Mouse (Mus musculus): ENCODE measurements around the gene Trmt1.

The Trmt1 gene

DNA sequence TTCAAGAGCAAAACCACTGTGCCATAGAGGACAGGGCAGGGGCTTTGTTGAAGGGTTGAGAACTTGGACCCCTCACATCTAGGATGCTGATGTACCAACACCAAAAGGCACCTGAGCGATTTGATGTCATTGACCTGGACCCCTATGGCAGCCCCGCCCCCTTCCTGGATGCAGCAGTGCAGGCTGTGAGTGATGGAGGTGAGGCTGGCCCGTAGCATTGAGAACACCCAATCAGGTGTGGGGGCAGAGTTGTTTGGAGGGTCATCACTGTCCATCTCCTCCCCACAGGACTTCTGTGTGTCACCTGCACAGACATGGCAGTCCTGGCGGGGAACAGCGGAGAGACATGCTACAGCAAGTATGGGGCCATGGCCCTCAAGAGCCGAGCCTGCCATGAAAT, 9.0 kb downstream of the Trmt1 start:
- no peak for DNase-seq

DNA sequence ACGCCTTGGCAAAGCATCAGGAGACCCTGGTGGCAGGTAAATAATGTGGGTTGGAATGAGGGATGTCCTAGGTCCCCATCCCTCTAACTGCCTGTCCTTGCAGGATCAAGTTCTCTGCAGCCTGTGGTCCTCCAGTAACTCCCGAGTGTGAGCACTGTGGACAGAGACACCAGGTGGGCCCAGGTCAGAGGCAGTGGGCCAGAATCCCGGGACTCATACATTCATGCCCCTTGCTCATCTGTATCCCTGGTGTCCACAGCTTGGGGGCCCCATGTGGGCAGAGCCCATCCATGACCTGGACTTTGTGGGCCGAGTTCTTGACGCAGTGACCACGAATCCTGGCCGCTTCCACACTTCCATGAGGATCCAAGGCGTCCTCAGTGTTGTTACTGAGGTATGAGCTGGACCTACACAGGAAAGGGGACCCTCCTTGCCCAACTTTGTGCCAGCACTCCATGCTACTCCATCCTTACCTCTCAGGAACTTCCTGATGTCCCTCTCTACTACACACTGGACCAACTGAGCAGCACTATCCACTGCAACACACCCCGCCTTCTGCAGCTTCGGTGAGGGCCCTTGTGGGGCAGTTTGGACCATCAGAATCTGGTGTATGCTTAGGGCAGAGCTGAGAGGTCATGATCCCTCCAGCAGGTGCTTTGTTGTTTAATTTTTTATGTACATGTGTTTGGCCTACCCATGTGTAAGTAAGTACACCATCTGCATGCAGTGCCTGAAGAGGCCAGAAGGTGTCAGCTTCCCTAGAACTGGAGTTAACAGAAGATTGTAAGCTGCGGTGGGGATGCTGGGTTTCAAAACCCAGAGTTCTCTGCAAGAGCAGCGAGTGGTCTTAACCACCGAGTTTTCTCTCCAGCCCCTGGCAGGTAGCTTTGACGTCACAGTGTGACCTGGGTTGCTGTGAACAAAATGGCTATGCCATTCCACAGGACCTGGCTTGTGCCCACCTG, 11.3 kb downstream of the Trmt1 start:
- DNase-seq: no peak

DNA sequence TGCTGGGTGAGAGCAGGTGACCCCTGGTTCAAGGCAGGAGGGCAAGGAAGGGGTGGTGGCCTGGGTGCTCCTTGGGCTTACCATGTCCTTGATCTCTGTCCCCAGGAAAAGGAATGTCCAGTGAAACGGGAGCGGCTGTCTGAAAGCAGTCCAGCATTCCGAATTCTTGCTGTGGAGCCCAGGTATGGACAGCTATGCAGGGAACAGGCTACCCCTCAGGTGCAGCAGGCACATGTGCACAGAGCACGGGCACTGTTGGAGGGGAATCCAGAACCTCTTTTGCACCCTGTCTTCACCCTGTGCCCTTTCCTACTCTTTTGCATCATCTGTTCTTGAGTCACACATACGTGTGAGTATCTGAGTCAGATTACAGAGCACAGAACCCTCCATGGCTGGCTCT, 12.2 kb downstream of the Trmt1 start:
- DNase-seq: no peak

DNA sequence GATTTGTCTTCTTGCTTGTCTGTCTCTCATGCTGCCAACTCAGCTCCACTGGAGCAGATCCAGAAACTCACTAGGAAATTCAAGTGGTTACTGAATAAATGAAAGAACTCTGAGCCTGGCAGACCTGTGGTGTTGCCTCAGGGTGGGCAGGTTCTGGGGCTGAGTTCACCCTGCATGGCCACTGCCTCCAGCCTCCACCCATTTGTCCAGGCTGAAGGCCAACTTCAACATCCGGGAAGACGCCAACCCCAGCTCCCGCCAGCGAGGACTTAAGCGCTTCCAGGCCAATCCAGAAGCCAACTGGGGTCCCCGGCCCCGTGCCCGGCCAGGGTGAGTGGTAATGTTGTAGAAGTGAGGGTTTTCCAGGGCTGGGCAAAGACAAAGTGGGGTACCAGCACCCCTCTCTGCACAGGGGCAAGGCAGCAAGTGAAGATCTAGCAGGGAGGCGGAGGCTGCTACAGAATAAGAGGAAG, 12.9 kb downstream of the Trmt1 start:
- DNase-seq: no peak

DNA sequence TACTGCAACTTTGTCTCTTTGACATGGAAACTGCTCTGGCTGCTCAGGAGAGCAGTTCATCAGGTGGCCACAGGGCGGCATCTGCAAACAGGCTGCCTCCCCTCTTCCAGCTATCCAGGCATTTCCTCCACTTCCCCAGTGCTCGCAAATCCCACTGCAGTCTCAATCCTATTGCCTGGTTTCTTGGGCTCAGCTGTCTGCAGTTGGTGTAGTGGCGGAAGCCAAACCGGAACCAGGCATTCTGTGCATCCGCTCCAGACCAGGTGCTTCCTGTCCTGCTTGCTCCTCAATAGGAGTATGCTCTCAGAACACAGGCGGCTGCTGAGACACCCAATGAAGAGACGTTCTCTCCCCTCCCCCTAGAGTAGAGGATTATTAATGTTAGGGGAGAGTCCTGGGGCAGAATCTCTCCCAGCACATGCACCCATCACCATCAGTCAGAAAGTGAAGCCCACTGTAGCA, 13.8 kb downstream of the Trmt1 start:
- DNase-seq: no peak

DNA sequence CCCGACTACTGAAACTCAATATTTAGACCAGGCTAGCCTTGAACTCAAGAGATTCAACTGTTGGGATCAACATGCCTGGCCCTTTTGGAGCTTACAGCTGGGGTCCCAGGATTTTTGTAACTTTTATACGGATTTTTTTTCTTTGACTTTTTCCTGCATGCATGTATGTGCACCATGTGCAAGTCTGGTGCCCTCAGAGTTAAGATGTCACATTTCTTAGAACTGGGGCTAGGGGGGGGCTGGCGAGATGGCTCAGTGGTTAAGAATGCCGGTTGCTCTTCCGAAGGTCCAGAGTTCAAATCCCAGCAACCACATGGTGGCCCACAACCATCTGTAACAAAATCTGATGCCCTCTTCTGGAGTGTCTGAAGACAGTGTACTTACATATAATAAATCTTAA, 14.4 kb downstream of the Trmt1 start:
- DNase-seq: no peak

DNA sequence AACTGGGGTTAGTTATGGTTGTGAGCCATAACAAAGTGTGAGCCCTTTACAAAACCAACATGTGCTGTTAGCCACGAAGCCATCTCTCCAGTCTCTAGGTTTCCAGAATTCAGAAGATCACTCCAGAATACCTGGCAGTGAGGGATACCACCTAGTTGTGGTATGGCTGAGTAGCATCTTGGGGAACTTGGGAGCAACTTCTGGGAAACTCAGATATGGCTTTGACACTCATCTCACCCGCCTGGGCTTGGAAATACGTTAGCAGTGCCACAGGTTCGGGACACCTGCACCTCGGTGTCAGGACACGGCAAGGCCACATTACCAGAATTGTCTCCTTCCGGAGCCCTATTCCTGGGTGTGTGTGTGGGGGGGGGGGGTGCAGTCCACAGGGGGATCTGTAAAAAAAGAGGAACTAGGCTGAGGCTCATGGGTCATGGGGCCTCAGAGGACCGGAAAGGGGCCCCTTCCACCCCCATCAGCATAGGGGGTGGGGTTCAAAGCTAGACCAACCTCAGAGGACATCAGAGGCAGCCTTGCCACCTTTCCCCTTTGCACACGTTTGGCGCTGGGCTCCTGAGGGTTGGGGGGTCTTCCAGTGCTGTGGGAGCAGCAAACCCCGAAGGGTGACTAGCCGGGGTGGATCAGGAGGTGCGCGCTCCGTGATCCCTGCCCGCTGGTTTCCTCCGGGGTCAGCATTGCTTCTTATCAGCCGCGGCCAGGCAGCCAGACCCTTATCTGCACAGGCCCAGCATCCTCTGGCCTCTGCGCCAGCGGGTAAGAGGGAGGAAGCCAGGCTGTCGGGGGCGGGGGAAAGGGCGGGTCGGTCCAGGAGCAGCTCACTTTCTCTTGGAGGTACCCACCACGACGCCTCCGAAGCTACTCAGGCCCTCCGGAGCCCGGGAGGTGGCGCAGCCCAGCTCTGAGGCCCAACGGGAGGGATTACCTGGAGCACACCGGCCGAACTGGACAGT, 15.1 kb downstream of the Trmt1 start, which contains the start of gene Lyl1:
Lyl1 (plus strand) TSS at position 517 of the 971 bp plus-strand sequence.
- no peak for DNase-seq

DNA sequence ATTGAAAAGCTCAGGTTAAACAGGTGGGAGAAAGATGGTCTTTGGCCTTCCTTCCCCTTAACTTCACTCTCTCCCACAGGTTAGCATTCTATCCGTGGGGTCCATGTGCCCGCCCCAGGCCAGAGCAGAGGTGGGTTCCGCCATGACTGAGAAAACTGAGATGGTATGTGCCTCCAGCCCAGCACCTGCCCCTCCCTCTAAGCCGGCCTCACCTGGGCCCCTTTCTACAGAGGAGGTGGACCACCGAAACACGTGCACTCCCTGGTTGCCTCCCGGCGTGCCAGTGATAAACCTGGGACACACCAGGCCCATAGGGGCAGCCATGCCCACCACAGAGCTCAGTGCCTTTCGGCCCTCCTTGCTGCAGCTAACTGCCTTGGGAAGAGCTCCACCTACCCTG, 16.5 kb downstream of the Trmt1 start:
- no peak for DNase-seq

DNA sequence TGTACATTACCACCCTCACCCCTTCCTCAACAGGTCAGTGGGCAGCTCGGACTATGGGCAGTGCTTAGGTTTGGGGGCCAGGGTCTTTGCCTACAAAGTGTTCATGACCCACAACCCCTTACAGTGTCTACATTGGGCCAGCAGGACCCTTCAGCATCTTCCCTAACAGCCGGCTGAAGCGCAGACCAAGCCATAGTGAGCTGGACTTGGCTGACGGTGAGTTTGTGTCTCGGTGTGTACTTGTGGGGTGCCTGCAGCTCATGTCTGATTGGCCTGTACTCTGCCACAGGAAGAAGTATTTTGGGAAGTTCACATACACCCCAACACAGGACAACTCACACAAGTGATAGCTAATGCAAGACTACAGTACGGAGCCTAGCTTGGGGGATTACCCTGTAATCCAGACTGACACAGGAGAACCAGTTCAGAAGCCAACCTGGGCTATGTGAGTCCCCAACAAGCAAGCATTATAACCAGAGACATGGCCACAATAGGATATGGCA, 16.9 kb downstream of the Trmt1 start:
- DNase-seq: no peak

DNA sequence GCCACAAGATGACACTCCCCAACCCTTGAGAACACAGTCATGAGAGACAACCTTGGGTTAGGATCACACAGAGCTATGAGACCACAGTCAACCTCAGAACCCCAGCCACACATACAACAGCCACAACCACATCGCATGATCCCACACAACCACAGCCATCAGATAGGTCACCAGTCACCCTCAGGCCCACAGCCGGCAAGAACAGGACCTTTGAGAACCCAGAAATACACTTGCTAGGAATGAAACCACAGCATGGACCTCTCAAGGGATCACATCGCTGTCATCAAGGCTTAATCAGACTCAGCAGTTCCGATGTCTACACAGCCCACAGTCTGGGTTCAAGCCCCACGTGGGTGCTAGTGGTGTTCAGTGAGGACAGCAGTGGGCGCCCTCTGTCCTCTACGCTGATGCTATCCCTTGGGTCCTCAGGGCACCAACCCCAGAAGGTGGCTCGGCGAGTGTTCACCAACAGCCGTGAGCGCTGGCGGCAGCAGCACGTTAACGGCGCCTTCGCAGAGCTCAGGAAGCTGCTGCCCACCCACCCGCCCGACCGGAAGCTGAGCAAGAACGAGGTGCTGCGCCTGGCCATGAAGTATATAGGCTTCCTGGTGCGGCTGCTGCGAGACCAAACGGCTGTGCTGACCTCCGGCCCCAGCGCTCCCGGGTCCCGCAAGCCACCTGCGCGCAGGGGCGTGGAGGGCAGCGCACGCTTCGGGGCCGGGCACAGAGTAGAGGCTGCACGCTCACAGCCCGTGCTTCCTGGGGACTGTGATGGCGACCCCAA, 17.6 kb downstream of the Trmt1 start:
- DNase-seq: no peak

DNA sequence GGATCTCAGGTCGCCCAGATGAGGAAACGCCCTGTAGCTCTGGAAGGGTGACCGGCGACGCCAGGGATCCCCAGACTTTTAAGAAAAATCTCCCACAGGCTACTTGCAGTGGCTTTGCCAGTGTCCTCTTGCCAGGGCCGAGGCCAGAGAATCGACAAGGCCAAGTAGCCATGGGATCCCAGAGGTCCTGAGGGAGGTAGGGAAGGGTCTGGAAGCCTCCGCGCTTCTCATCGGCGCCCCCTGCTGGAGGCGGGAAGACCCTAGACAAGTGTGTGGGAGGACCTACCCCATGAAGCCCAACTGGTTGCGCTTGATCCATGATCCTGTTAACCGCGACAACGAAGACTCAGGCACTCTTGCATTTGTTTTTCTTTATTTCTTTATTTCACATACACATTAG, 18.2 kb downstream of the Trmt1 start:
- no peak for DNase-seq

DNA sequence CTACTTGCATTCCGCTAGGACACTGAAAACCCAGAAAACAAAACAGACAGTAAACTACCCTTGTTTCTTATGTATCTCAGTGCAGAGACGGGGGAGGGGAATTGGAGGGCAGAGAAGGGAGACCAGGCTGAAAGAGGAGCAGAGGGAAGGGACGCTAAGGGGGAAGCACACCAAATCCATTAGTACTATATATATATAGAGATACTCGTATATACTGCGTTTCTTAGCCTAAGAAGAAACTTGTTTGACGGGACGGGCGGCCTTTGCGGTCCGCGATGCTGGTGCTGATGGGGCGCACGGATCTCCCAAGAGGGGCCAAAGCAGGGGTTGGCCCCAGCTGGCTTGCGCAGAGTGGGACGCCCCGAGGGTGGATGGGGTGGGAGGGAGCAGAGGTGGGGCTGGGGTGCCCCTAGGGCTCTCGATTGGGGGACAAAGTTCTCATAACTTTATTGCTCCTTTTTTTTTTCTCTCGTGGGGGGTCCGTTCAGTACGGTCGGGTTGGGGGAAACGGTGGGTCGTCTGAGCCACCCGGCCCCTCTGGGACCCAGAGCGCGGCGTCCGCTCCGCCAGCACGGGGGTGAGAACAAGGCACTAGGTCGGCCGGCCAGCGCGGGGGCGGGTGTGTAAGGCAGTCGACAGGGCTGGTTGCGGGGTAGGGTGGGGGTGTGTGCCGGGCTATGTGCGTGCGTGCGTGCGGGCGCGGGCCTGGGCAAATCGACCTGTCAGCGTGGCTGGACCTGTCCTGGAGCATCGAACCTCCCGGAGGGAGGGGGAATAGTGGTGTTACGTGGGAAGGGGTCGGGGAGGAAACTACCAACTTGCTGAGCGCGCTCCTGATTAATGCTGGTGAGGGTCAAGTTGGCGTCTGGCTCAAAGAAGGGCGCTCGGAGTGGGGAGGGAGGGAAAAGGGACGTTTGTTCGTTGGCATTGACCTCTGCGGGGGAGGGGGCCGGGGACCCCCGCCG, 19.0 kb downstream of the Trmt1 start:
- no peak for DNase-seq

DNA sequence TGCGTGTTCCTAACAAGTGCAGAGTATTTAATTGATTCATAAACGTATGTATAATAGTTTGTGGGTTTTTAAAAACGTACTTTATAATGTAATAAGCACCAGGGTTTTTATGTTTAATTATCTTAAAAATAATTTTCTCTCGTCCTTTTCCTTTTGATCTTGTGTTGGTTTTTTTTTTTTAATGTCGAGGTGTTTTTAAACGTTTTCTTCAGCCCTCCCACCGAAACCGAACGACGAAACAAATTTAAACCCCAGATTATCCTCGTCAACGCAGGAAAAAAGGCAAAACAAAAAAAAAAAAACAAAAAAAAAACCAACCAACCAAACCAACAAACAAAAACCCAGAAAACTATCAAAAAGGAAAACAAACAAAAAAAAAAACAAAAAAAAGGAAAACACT, 19.9 kb downstream of the Trmt1 start:
- no peak for DNase-seq

DNA sequence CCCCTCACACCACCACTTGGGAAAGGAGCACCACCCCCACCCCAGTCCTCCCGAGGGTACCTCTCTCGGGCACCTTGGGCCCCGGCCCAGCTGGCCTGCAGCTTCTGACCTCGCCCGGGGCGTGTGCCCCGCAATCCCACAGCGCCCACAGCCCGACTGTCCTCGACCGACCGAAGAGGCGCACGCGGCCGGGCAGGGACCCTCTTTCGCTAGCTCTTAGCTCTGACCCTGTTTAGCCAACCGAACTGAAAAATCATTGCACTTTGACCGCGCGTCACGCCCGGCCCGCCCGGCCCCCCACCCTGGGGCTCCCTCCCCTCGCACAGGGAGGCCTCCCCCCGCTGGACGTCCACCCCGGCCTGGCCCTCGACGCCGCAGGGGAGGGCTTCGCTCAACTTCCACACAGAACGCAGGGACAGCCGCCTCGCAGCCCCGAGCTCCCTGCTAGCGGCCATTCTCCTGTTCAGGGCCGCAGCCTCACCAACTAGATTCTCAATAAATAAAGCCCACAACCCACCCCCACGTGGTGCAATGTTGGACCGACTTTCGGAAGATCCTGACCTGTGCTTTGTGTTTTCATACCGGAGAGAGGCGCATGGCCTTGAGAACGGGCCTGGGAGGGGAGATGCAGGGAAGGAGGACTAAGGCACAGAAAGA, 20.6 kb downstream of the Trmt1 start:
- no peak for DNase-seq

DNA sequence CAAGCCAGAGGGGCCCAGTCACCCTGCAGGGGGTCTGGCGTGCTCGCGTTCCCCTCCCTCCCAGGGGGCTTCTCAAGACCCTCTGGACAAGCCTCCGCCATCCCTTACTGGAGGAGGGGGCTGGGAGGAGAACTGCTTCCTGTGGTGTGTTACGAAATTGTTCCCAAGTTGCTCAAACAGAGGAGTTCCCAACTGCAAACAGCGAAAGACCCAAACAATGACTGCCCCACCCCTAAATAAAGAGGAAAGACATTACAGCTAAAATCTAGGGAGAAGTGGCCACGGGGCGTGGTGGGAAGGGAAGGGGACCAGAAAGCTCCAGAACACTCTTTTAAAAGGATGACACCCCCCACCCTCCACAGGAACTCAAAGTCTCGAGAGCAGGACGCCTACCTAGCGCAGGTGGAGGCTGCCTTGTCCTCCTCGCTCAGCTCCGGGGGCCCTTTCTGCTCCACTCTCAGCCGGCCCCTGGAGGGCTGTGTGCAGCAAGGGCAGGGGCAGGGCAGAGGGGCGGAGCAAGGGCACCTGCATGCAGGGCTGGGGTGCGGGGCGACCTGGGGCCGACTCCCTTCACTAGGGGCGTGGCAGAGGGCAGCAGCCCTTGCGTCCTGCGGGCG, 21.3 kb downstream of the Trmt1 start:
- DNase-seq: no peak

DNA sequence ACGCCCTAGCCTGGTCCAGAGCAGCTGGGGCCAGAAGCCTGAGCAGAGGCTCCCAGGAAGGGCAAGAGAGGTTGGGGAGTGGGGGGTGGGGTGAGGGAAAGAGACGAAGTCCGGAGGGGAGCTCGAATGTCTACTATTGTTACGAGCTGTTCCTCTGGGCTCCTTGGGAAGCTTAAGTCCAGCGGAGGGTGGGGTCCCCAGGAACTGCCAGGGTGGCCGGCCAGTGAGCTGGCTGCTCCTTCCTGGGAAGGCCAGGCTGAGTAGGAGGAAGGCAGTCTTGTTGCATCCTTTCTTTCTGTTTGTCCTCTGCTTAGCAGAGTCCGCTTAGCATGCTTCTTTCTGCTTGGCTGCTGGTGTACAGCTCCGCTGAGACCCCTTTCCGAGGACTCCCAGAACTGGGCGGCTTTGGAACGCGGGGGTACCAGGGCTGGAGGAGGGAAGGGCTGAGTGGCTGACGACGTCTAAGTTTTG, 22.0 kb downstream of the Trmt1 start:
- no peak for DNase-seq

DNA sequence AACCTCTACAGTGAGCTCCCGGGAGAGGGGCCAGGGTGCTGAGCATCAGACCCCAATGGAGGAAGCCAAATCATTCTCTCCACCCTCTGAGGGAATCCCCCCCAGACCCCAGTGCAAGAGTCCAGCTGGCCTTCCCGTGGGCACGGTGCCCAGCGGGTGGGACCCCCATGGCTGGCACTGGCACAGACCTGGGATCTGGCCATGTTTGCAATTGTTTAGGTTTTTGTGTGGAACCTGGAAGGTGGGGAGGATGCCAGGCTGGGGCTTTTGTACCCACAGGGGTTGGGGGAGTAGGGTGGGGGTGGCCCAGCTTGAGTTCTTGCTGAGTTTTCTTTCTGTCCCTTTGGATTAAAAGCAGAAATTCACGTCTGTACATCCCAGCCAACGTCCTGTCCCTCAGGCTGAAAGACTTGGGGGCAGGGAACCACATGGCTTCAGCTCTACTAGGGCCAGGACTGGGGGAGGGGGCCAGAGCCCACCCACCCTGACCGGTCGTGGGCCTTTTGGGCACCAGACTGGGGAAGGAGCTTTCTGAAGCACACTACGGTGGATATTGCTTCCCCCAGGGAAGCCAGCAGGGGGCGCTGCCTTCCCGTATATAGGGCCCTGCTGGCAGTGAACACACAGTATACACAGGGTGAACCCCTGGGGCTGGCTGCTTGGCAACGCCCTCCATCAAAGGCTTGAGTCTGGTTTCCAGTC, 22.8 kb downstream of the Trmt1 start:
- peak; percentile 90 for DNase-seq

DNA sequence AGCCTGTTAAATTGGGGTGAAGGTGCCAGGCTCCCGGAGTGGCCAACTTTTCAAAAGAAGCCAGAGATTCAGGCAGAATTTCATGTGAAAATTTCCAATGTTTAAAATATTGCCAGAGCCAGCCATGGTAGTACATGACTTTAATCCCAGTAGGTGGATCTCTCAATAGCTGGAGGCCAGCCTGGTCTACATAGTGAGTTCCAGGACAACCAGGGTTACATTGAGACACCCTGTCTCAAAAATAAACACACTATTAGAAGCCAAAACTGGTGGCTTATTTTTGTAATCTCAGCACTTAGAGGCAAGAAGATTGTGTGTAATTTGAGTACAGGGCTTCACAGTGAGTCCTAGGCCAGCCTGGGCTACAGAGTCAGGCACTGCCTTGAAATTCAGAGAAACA, 23.8 kb downstream of the Trmt1 start:
- DNase-seq: no peak

DNA sequence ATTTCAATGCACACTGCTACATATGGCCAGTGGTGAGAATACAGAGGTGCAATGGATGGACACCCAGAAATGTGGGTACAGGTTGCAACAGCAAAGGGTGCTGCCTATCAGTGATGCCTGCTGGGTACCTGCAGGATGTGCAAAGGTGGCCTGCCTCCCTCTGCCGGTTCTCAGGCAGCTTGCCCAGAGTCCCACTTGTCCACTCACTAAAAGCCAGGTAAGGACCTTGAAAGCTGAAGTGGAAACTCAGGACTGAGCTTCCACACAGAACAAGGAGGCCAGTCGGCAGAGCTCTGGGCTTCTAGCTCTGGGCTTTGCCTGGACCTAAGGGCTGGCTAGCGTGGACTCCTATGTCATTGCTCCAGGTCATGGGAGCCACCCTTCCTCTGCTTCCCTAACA, 25.2 kb downstream of the Trmt1 start:
- DNase-seq: no peak
